Comparison of ENCODE assay signal across 8 mouse cellular contexts in genomic region chr1:194879324-194880233, GRCm38 (mm10). TPM values are rescaled to one million over a fixed set of nuclear protein-coding genes. Genes with fewer than 3 reads are reported as not detected.
DNase-seq lines count a peak whose midpoint lies in the region; ATAC-seq and TF ChIP-seq lines count a peak whose summit lies in the region.

No protein-coding gene starts in this region.

- H3K27ac ChIP-seq in heart, embryonic 13.5 days (replicated peaks): peak overlapping the region; percentile 32; the same call in 1 of the 2 replicates
- H3K27ac ChIP-seq in liver, embryonic 12.5 days: no peak overlapping the region
- H3K27ac ChIP-seq in stomach, embryonic 15.5 days: no peak overlapping the region

- peak overlapping the region; percentile 20 for H3ac ChIP-seq in C2C12 (ENCODE audit: control insufficient read depth, insufficient read length, low read depth)

- H3K4me2 ChIP-seq in heart, embryonic 13.5 days: peak overlapping the region; percentile 66
- peak overlapping the region; percentile 60 for H3K4me2 ChIP-seq in liver, embryonic 12.5 days
- peak overlapping the region; percentile 53 for H3K4me2 ChIP-seq in stomach, embryonic 15.5 days

- peaks cover 8% of the 10 kb centered on the region for H3K4me1 ChIP-seq in erythroblast, embryonic 14.5 days (ENCODE audit: control insufficient read depth)
- peaks cover 16% of the 10 kb centered on the region for H3K4me1 ChIP-seq in heart, embryonic 13.5 days
- peaks cover 5% of the 10 kb centered on the region for H3K4me1 ChIP-seq in liver, embryonic 12.5 days
- H3K4me1 ChIP-seq in stomach, embryonic 15.5 days: peaks cover 6% of the 10 kb centered on the region; the same call in 1 of the 2 replicates

- H3K79me2 ChIP-seq in C2C12 (ENCODE audit: control insufficient read depth, insufficient read depth): no peaks in the 10 kb centered on the region

- no peaks in the 10 kb centered on the region for H3K9me3 ChIP-seq in erythroblast, embryonic 14.5 days (ENCODE audit: control insufficient read depth, low read length)
- H3K9me3 ChIP-seq in heart, embryonic 13.5 days: no peaks in the 10 kb centered on the region
- no peaks in the 10 kb centered on the region for H3K9me3 ChIP-seq in liver, embryonic 12.5 days (replicated peaks)
- no peaks in the 10 kb centered on the region for H3K9me3 ChIP-seq in stomach, embryonic 15.5 days

- H3K27me3 ChIP-seq in C2C12 (ENCODE audit: control insufficient read depth, insufficient read depth, insufficient read length): no peaks in the 10 kb centered on the region
- H3K27me3 ChIP-seq in erythroblast, embryonic 14.5 days (ENCODE audit: control insufficient read depth): no peaks in the 10 kb centered on the region
- no peaks in the 10 kb centered on the region for H3K27me3 ChIP-seq in heart, embryonic 13.5 days (replicated peaks)
- no peaks in the 10 kb centered on the region for H3K27me3 ChIP-seq in liver, embryonic 12.5 days (replicated peaks)
- H3K27me3 ChIP-seq in stomach, embryonic 15.5 days (replicated peaks): no peaks in the 10 kb centered on the region

- H3K4me3 ChIP-seq in C2C12 (ENCODE audit: insufficient read depth, poor library complexity, severe bottlenecking): no peak overlapping the region
- H3K4me3 ChIP-seq in erythroblast, embryonic 14.5 days (replicated peaks): peak overlapping the region; percentile 58
- H3K4me3 ChIP-seq in heart, embryonic 13.5 days: peak overlapping the region; percentile 28
- H3K4me3 ChIP-seq in liver, embryonic 12.5 days: peak overlapping the region; percentile 40
- no peak overlapping the region for H3K4me3 ChIP-seq in stomach, embryonic 15.5 days (replicated peaks)

- WGBS in heart, embryonic 13.5 days: 22% methylated on average over 22 of the region's 22 CpGs
- WGBS in liver, embryonic 12.5 days (ENCODE audit: insufficient replicate concordance): 15% methylated on average over 22 of the region's 22 CpGs
- 18% methylated on average over 22 of the region's 22 CpGs for WGBS in stomach, embryonic 15.5 days

- ATAC-seq in heart, embryonic 13.5 days (ENCODE audit: extremely low read depth, insufficient number of reproducible peaks, low FRiP score, low TSS enrichment): no peak; the same call in 1 of the 2 replicates
- ATAC-seq in liver, embryonic 12.5 days: peak; percentile 92
- ATAC-seq in stomach, embryonic 15.5 days (ENCODE audit: insufficient read depth, low FRiP score, low read depth): peak; percentile 95

- no peaks in the 10 kb centered on the region for H3K36me3 ChIP-seq in C2C12 (ENCODE audit: control insufficient read depth, insufficient read depth)
- H3K36me3 ChIP-seq in erythroblast, embryonic 14.5 days (ENCODE audit: control insufficient read depth): no peaks in the 10 kb centered on the region
- no peaks in the 10 kb centered on the region for H3K36me3 ChIP-seq in heart, embryonic 13.5 days
- no peaks in the 10 kb centered on the region for H3K36me3 ChIP-seq in liver, embryonic 12.5 days
- no peaks in the 10 kb centered on the region for H3K36me3 ChIP-seq in stomach, embryonic 15.5 days

- TF ChIP-seq CTCF in C2C12 (IDR thresholded peaks at IDR 0.05; ENCODE audit: control insufficient read depth, insufficient read depth, insufficient read length): peak; percentile 93
- TF ChIP-seq CTCF in brain, embryonic 14.5 days (IDR thresholded peaks at IDR 0.05; ENCODE audit: borderline replicate concordance, extremely low read depth, insufficient read depth, insufficient read length): peak; percentile 98

- no peak for TF ChIP-seq POLR2A in brain, embryonic 14.5 days (IDR thresholded peaks at IDR 0.05; ENCODE audit: borderline replicate concordance, extremely low read depth, insufficient read depth, insufficient read length, poor library complexity, severe bottlenecking)

- DNase-seq in brain, embryonic 14.5 days (ENCODE audit: low read depth): peak; percentile 94
- DNase-seq in kidney, postnatal 10 days: peak; percentile 97
- peak; percentile 92 to 93 for DNase-seq in natural killer cell, adult 2 months (ENCODE audit: low spot score in 2 of 2)

- H3K79me3 ChIP-seq in C2C12 (ENCODE audit: low read depth): no peaks in the 10 kb centered on the region

- peak overlapping the region; percentile 71 for H3K9ac ChIP-seq in heart, embryonic 13.5 days
- H3K9ac ChIP-seq in liver, embryonic 12.5 days: peak overlapping the region; percentile 45
- no peak overlapping the region; the same call in 1 of the 2 replicates for H3K9ac ChIP-seq in stomach, embryonic 15.5 days

TF ChIP-seq in C2C12, 6 proteins besides CTCF, POLR2A, EP300 and RAD21:
- TF ChIP-seq CEBPB (IDR thresholded peaks at IDR 0.05; ENCODE audit: low read depth) (no peak), FOSL1 (IDR thresholded peaks at IDR 0.05; ENCODE audit: insufficient read depth, low read length, poor library complexity, severe bottlenecking) (no peak), MAX (IDR thresholded peaks at IDR 0.05) (peak; percentile 51)

RNA-seq across cellular contexts. Expression of gene Cd34, which starts 59.0 kb away (rescaled TPM):
- 6.7 TPM for polyA plus RNA-seq in C2C12 (2012; fragmentation: generic; extraction: Trizol)
- polyA plus RNA-seq in brain, embryonic 14.5 days (2012; rRNA removed): 27.9 and 33.1 TPM in 2 replicates
- 0.01 and 0.05 TPM in 2 replicates for polyA plus RNA-seq in erythroblast, embryonic 14.5 days (2012)
- polyA plus RNA-seq in heart, embryonic 13.5 days (2015; fragmentation: Nextera tagmentation; extraction: Ambion mirVana): 84.7 and 88.1 TPM in 2 replicates
- 26.6 and 28.3 TPM in 2 replicates for polyA plus RNA-seq in liver, embryonic 12.5 days (2016; fragmentation: Nextera tagmentation; extraction: Ambion mirVana)
- polyA plus RNA-seq in stomach, embryonic 15.5 days (2015; fragmentation: Nextera tagmentation; extraction: Ambion mirVana): 77.2 and 81.1 TPM in 2 replicates

Comparison
In these comparisons a context has a peak if more than half of its experiments do, and no peak if none do; other contexts are left out.
1. H3K4me3 ChIP-seq: peak in erythroblast, embryonic 14.5 days (single experiment), heart, embryonic 13.5 days (single experiment) and liver, embryonic 12.5 days (single experiment); none in C2C12 (single experiment) and stomach, embryonic 15.5 days (single experiment).
2. Peak in every context shown above with its lines, with median percentiles within 50 percentile points of each other: DNase-seq and H3K4me2 ChIP-seq.